Mouse (Mus musculus): ENCODE data around the gene Zfp385c.

- TF ChIP-seq CTCF (IDR thresholded peaks at IDR 0.05; ENCODE audit: low read depth) (no peak), EP300 (IDR thresholded peaks at IDR 0.05; ENCODE audit: low read depth) (no peak)
These were observed 13.0 kb upstream of the Zfp385c start for GRCm38 (mm10) chr11:100705095-100705747.

All from liver, embryonic 14.5 days (tissue).